Mouse (Mus musculus): ENCODE results near the gene Pik3cb. TPM values are rescaled to one million over a fixed set of nuclear protein-coding genes. Genes with fewer than 3 reads are reported as not detected.

The Pik3cb gene
- polyA plus RNA-seq, 1 experiment from 2014 or later = 2.5 TPM

GRCm38 (mm10) chr9:99032031-99032430 lies 108.4 kb downstream of the Pik3cb start:
- H3K27me3 ChIP-seq (ENCODE audit: control insufficient read depth, insufficient read depth, low read length) = no peaks in the 10 kb centered on the region
- no peak overlapping the region for H3K27ac ChIP-seq (ENCODE audit: low read depth, low read length)
- no peak overlapping the region for H3K4me3 ChIP-seq (ENCODE audit: low read depth, low read length)
- 70% methylated on average over 8 of the region's 8 CpGs for WGBS (ENCODE audit: insufficient replicate concordance)
- no peaks in the 10 kb centered on the region for H3K4me1 ChIP-seq (ENCODE audit: control insufficient read depth, insufficient read depth, low read length)
- H3K4me2 ChIP-seq = no peak overlapping the region
- ATAC-seq (replicated peaks; ENCODE audit: insufficient number of reproducible peaks, low FRiP score, low TSS enrichment) = no peak
- H3K9ac ChIP-seq (ENCODE audit: low read depth, low read length) = no peak overlapping the region
- H3K9me3 ChIP-seq (replicated peaks; ENCODE audit: control insufficient read depth, low read length) = no peaks in the 10 kb centered on the region
- no peaks in the 10 kb centered on the region; the same call in 1 of the 2 replicates for H3K36me3 ChIP-seq (ENCODE audit: control insufficient read depth, insufficient read depth, low read length)

GRCm38 (mm10) chr9:99021751-99022150 lies 118.7 kb downstream of the Pik3cb start:
- no peak overlapping the region for H3K9ac ChIP-seq (ENCODE audit: low read depth, low read length)
- no peaks in the 10 kb centered on the region for H3K27me3 ChIP-seq (ENCODE audit: control insufficient read depth, insufficient read depth, low read length)
- no peaks in the 10 kb centered on the region for H3K4me1 ChIP-seq (ENCODE audit: control insufficient read depth, insufficient read depth, low read length)
- ATAC-seq (replicated peaks; ENCODE audit: insufficient number of reproducible peaks, low FRiP score, low TSS enrichment) = no peak
- H3K36me3 ChIP-seq (ENCODE audit: control insufficient read depth, insufficient read depth, low read length) = no peaks in the 10 kb centered on the region
- no peak overlapping the region for H3K4me2 ChIP-seq
- no peaks in the 10 kb centered on the region for H3K9me3 ChIP-seq (replicated peaks; ENCODE audit: control insufficient read depth, low read length)
- no peak overlapping the region for H3K4me3 ChIP-seq (ENCODE audit: low read depth, low read length)
- no peak overlapping the region for H3K27ac ChIP-seq (ENCODE audit: low read depth, low read length)
- 77% methylated on average over 4 of the region's 4 CpGs for WGBS (ENCODE audit: insufficient replicate concordance)

DNA sequence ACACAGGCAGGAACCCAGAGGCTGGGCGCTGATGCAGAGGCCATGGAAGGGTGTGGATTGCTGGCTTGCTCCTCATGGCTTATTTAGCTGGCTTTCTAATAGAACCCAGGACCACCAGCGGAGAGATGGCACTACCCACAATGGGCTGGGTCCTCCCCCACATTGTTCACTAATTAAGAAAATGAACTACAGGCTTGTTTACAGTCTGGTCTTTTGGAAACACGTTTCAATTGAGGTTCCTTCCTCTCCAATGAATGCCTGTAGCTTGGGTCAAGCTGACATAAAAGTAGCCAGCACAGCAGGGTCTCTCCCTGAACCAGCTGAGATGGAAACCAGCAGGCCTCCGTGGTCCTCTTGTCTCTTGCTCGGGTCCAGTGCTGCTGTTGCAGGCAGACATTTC lies 119.3 kb downstream of the Pik3cb start:
- Histone ChIP-seq H3K9ac (ENCODE audit: low read depth, low read length) (no peak overlapping the region), H3K27ac (ENCODE audit: low read depth, low read length) (no peak overlapping the region), H3K4me2 (no peak overlapping the region), H3K27me3 (ENCODE audit: control insufficient read depth, insufficient read depth, low read length) (no peaks in the 10 kb centered on the region), H3K4me1 (ENCODE audit: control insufficient read depth, insufficient read depth, low read length) (no peaks in the 10 kb centered on the region), H3K4me3 (ENCODE audit: low read depth, low read length) (no peak overlapping the region), H3K9me3 (replicated peaks; ENCODE audit: control insufficient read depth, low read length) (no peaks in the 10 kb centered on the region), H3K36me3 (ENCODE audit: control insufficient read depth, insufficient read depth, low read length) (no peaks in the 10 kb centered on the region)
- no peak for ATAC-seq (replicated peaks; ENCODE audit: insufficient number of reproducible peaks, low FRiP score, low TSS enrichment)
- 56% methylated on average over 5 of the region's 5 CpGs for WGBS (ENCODE audit: insufficient replicate concordance)

GRCm38 (mm10) chr9:99017679-99018078 lies 122.7 kb downstream of the Pik3cb start:
- Histone ChIP-seq H3K9me3 (replicated peaks; ENCODE audit: control insufficient read depth, low read length) (no peaks in the 10 kb centered on the region), H3K27me3 (ENCODE audit: control insufficient read depth, insufficient read depth, low read length) (no peaks in the 10 kb centered on the region), H3K4me2 (no peak overlapping the region), H3K9ac (ENCODE audit: low read depth, low read length) (no peak overlapping the region), H3K4me1 (ENCODE audit: control insufficient read depth, insufficient read depth, low read length) (no peaks in the 10 kb centered on the region), H3K27ac (ENCODE audit: low read depth, low read length) (no peak overlapping the region), H3K4me3 (ENCODE audit: low read depth, low read length) (no peak overlapping the region), H3K36me3 (ENCODE audit: control insufficient read depth, insufficient read depth, low read length) (no peaks in the 10 kb centered on the region)
- ATAC-seq (replicated peaks; ENCODE audit: insufficient number of reproducible peaks, low FRiP score, low TSS enrichment) = no peak
- WGBS (ENCODE audit: insufficient replicate concordance) = 70% methylated on average over 6 of the region's 6 CpGs

GRCm38 (mm10) chr9:99016759-99017158 lies 123.7 kb downstream of the Pik3cb start:
- H3K27ac ChIP-seq (ENCODE audit: low read depth, low read length) = no peak overlapping the region
- H3K27me3 ChIP-seq (ENCODE audit: control insufficient read depth, insufficient read depth, low read length) = no peaks in the 10 kb centered on the region
- no peak for ATAC-seq (replicated peaks; ENCODE audit: insufficient number of reproducible peaks, low FRiP score, low TSS enrichment)
- 73% methylated on average over 3 of the region's 3 CpGs for WGBS (ENCODE audit: insufficient replicate concordance)
- H3K9ac ChIP-seq (ENCODE audit: low read depth, low read length) = no peak overlapping the region
- no peak overlapping the region for H3K4me3 ChIP-seq (ENCODE audit: low read depth, low read length)
- H3K4me1 ChIP-seq (ENCODE audit: control insufficient read depth, insufficient read depth, low read length) = no peaks in the 10 kb centered on the region
- no peaks in the 10 kb centered on the region for H3K9me3 ChIP-seq (replicated peaks; ENCODE audit: control insufficient read depth, low read length)
- no peaks in the 10 kb centered on the region for H3K36me3 ChIP-seq (ENCODE audit: control insufficient read depth, insufficient read depth, low read length)
- H3K4me2 ChIP-seq = no peak overlapping the region

DNA sequence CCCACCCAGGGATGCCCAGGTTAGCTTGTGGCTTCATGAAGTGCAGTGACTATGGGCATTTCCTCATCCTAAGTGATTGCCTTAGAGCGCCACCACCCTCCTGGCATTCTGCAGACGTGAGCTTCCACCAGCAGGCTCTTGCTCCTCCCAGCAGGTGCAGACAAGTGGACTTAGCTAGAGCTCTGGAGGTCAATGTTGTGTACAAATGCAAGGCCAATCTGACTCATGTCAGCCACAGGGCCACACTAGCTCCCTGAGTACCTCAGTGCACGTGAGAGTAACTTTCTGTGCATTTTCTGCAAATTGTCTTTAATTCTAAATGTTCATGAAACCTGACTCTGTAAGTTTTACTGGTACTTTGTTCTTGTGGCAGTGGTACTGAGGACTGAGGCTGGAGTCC lies 124.1 kb downstream of the Pik3cb start:
- H3K27me3 ChIP-seq (ENCODE audit: control insufficient read depth, insufficient read depth, low read length) = no peaks in the 10 kb centered on the region
- no peak overlapping the region for H3K9ac ChIP-seq (ENCODE audit: low read depth, low read length)
- H3K36me3 ChIP-seq (ENCODE audit: control insufficient read depth, insufficient read depth, low read length) = no peaks in the 10 kb centered on the region
- no peak overlapping the region for H3K27ac ChIP-seq (ENCODE audit: low read depth, low read length)
- H3K4me2 ChIP-seq = no peak overlapping the region
- H3K4me1 ChIP-seq (ENCODE audit: control insufficient read depth, insufficient read depth, low read length) = no peaks in the 10 kb centered on the region
- ATAC-seq (replicated peaks; ENCODE audit: insufficient number of reproducible peaks, low FRiP score, low TSS enrichment) = no peak
- no peaks in the 10 kb centered on the region for H3K9me3 ChIP-seq (replicated peaks; ENCODE audit: control insufficient read depth, low read length)
- WGBS (ENCODE audit: insufficient replicate concordance) = 55% methylated on average over 3 of the region's 3 CpGs
- no peak overlapping the region for H3K4me3 ChIP-seq (ENCODE audit: low read depth, low read length)

DNA sequence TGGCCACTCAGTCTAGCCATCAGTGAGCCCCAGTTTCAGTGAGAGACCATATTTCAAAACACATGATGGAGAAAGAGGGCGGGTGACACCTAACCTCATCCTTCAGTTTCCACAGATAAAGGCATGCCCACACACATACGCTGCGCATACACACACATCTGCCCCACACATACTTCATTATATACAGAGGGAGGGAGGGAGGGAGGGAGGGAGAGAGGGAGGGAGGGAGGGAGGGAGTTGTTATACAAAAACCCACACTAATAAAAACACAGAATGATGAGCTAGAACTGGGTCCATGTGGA lies 130.6 kb downstream of the Pik3cb start:
- whole genome bisulfite sequencing (ENCODE audit: insufficient replicate concordance) = 76% methylated on average over 2 of the region's 3 CpGs
- H3K27ac ChIP-seq (ENCODE audit: low read depth, low read length) = no peak overlapping the region

GRCm38 (mm10) chr9:99009069-99009897 lies 131.1 kb downstream of the Pik3cb start:
- Histone ChIP-seq H3K36me3 (ENCODE audit: control insufficient read depth, insufficient read depth, low read length) (no peaks in the 10 kb centered on the region), H3K4me3 (ENCODE audit: low read depth, low read length) (no peak overlapping the region), H3K4me1 (ENCODE audit: control insufficient read depth, insufficient read depth, low read length) (0 out of 2 replicates have a peak, but pooled peaks cover 2% of the 10 kb centered on the region), H3K4me2 (no peak overlapping the region), H3K9me3 (replicated peaks; ENCODE audit: control insufficient read depth, low read length) (no peaks in the 10 kb centered on the region), H3K9ac (ENCODE audit: low read depth, low read length) (no peak overlapping the region), H3K27me3 (ENCODE audit: control insufficient read depth, insufficient read depth, low read length) (no peaks in the 10 kb centered on the region), H3K27ac (ENCODE audit: low read depth, low read length) (no peak overlapping the region)
- 72% methylated on average over 12 of the region's 12 CpGs for WGBS (ENCODE audit: insufficient replicate concordance)
- no peak for ATAC-seq (replicated peaks; ENCODE audit: insufficient number of reproducible peaks, low FRiP score, low TSS enrichment)

More for the DNA sequence above, 130.6 kb downstream of the Pik3cb start:
- H3K36me3 ChIP-seq (ENCODE audit: control insufficient read depth, insufficient read depth, low read length) = no peaks in the 10 kb centered on the region
- H3K4me3 ChIP-seq (ENCODE audit: low read depth, low read length) = no peak overlapping the region
- no peaks in the 10 kb centered on the region for H3K9me3 ChIP-seq (replicated peaks; ENCODE audit: control insufficient read depth, low read length)
- no peak overlapping the region for H3K4me2 ChIP-seq
- H3K9ac ChIP-seq (ENCODE audit: low read depth, low read length) = no peak overlapping the region
- H3K27me3 ChIP-seq (ENCODE audit: control insufficient read depth, insufficient read depth, low read length) = no peaks in the 10 kb centered on the region
- 0 out of 2 replicates have a peak, but pooled peaks cover 2% of the 10 kb centered on the region for H3K4me1 ChIP-seq (ENCODE audit: control insufficient read depth, insufficient read depth, low read length)
- ATAC-seq (replicated peaks; ENCODE audit: insufficient number of reproducible peaks, low FRiP score, low TSS enrichment) = no peak

DNA sequence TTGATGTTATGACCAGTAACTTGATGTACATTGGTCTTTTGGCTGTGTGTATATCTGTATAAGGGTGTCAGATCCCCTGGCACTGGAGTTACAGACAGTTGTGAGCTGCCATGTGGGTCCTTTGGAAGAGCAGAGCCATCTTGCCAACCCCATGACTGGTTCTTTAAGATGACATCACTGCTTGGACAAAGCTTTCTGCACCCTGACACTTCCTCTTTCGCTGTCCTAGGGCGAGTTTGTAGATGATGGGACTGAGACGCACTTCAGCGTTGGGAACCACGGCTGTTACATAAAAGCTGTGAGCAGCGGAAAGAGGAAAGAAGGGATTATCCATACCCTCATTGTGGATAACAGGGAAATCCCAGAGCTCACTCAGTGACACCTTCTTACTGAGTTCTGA lies 139.1 kb downstream of the Pik3cb start:
- no peak for ATAC-seq (replicated peaks; ENCODE audit: insufficient number of reproducible peaks, low FRiP score, low TSS enrichment)
- no peak overlapping the region for H3K4me3 ChIP-seq (ENCODE audit: low read depth, low read length)
- no peaks in the 10 kb centered on the region; the same call in 1 of the 2 replicates for H3K36me3 ChIP-seq (ENCODE audit: control insufficient read depth, insufficient read depth, low read length)
- H3K4me1 ChIP-seq (ENCODE audit: control insufficient read depth, insufficient read depth, low read length) = no peaks in the 10 kb centered on the region
- no peaks in the 10 kb centered on the region for H3K9me3 ChIP-seq (replicated peaks; ENCODE audit: control insufficient read depth, low read length)
- no peaks in the 10 kb centered on the region for H3K27me3 ChIP-seq (ENCODE audit: control insufficient read depth, insufficient read depth, low read length)
- WGBS (ENCODE audit: insufficient replicate concordance) = 89% methylated on average over 6 of the region's 6 CpGs
- H3K27ac ChIP-seq (ENCODE audit: low read depth, low read length) = no peak overlapping the region
- H3K9ac ChIP-seq (ENCODE audit: low read depth, low read length) = no peak overlapping the region
- H3K4me2 ChIP-seq = no peak overlapping the region
